In the genomic region with DNA sequence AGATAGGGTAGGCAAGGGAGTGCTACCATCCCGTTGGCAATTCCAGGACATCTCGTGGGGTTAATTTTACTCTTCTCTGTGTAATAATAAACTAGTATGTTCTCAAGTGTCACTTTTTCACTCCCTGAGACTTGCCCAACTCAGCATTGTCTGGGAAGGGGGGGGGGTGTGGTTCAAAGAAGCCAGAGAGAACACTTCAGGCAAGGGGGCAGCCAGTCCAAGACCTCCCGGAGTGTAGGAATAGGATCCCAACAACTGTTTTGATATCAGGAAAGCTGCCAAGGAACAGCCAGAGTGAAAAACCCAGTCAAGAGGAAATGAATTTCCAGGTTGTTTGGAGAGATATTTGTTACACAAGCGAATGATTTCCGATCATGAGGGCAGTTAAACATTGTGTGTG, we compare ENCODE assay signal across 14 mouse cellular contexts. TPM values are rescaled to one million over a fixed set of nuclear protein-coding genes. Genes with fewer than 3 reads are reported as not detected.
"Had no signal": no experiment of that assay in that cellular context is flagged by ENCODE, and none has a peak within 500 bp of the region (broad histone marks: within the 10 kb centered on the region; RNA-seq: fewer than 3 reads in every experiment).

No protein-coding gene starts in this region.

- ATAC-seq: hindbrain, postnatal 0 days; midbrain, embryonic 13.5 days had no signal

- H3K4me3 ChIP-seq: layer of hippocampus, adult 2 months; limb, embryonic 10.5 days; lung, embryonic 15.5 days; midbrain, embryonic 13.5 days had no signal

- DNase-seq: right cerebral cortex, postnatal 14 days; thymus, adult 18-20 months; thymus, postnatal 14 days had no signal

- H3K4me2 ChIP-seq: lung, embryonic 15.5 days; midbrain, embryonic 13.5 days had no signal

- H3K27ac ChIP-seq: hindbrain, postnatal 0 days; layer of hippocampus, adult 2 months; limb, embryonic 10.5 days; lung, embryonic 15.5 days; midbrain, embryonic 13.5 days had no signal

- H3K9ac ChIP-seq: lung, embryonic 15.5 days; midbrain, embryonic 13.5 days had no signal

- H3K27me3 ChIP-seq: lung, embryonic 15.5 days had no signal

- H3K36me3 ChIP-seq: limb, embryonic 10.5 days; lung, embryonic 15.5 days; midbrain, embryonic 13.5 days had no signal

- H3K4me1 ChIP-seq: limb, embryonic 10.5 days; lung, embryonic 15.5 days; midbrain, embryonic 13.5 days had no signal

- H3K9me3 ChIP-seq: limb, embryonic 10.5 days; lung, embryonic 15.5 days; midbrain, embryonic 13.5 days had no signal

RNA-seq across cellular contexts. Expression of gene Cldn2, which starts 14.6 kb away (rescaled TPM):
- polyA plus RNA-seq: limb, embryonic 10.5 days; neural tube, embryonic 14.5 days had no signal

RNA-seq across cellular contexts. Expression of gene Ripply1, which starts 33.0 kb away (rescaled TPM):
- polyA plus RNA-seq: hindbrain, postnatal 0 days; intestine, embryonic 14.5 days; limb, embryonic 10.5 days; liver, embryonic 11.5 days; liver, embryonic 16.5 days; lung, embryonic 15.5 days; midbrain, postnatal 0 days; neural tube, embryonic 14.5 days; stomach, embryonic 14.5 days had no signal
